Mouse (Mus musculus) limb, embryonic 14.5 days (tissue): ENCODE data around the gene Rarg. TPM values are rescaled to one million over a fixed set of nuclear protein-coding genes. Genes with fewer than 3 reads are reported as not detected.

Experiments used
- ATAC-seq: fragments of 200-750 bp; cut with Nextera tagmentation; 2 replicates; pipeline ENCODE4 v1.8.0; 2017; ENCODE audit warnings: low read depth, moderate number of reproducible peaks, moderate TSS enrichment; ENCODE audit not compliant: low FRiP score
- DNase-seq: peaks from one replicate; pipeline ENCODE4 v3.0.0-alpha.2; 2015; ENCODE audit warnings: low spot score
- H3K27ac ChIP-seq: fragments of 300-500 bp; sonication (generic); replicated peaks from 2 replicates; pipeline ENCODE4 v1.5.1; 2014; ENCODE audit warnings: low read depth, mild to moderate bottlenecking, low read length, moderate library complexity, mixed read lengths
- H3K27me3 ChIP-seq: fragments of 300-500 bp; sonication (generic); 2 replicates; pipeline ENCODE4 v1.6.1; 2014; ENCODE audit warnings: low read length, mixed read lengths; ENCODE audit not compliant: control insufficient read depth, insufficient read depth
- H3K36me3 ChIP-seq: fragments of 300-500 bp; sonication (generic); 2 replicates; pipeline ENCODE4 v1.6.1; 2014; ENCODE audit warnings: mild to moderate bottlenecking, low read length, moderate library complexity, mixed read lengths; ENCODE audit not compliant: control insufficient read depth, insufficient read depth
- H3K4me1 ChIP-seq: fragments of 300-500 bp; sonication (generic); 2 replicates; pipeline ENCODE4 v1.6.1; 2014; ENCODE audit warnings: antibody characterized with exemption, low read length, mixed read lengths; ENCODE audit not compliant: control insufficient read depth, insufficient read depth
- H3K4me2 ChIP-seq: fragments of 300-500 bp; sonication (generic); replicated peaks from 2 replicates; pipeline ENCODE4 v1.6.1; 2014; ENCODE audit warnings: low read depth, mild to moderate bottlenecking, low read length, moderate library complexity; ENCODE audit not compliant: severe bottlenecking
- H3K4me3 ChIP-seq: fragments of 300-500 bp; sonication (generic); replicated peaks from 2 replicates; pipeline ENCODE4 v1.5.1; 2014; ENCODE audit warnings: low read length
- H3K9ac ChIP-seq: fragments of 300-500 bp; sonication (generic); 2 replicates; pipeline ENCODE4 v1.6.1; 2014; ENCODE audit warnings: mild to moderate bottlenecking, low read depth, low read length, moderate library complexity; ENCODE audit not compliant: severe bottlenecking
- H3K9me3 ChIP-seq: fragments of 300-500 bp; sonication (generic); 2 replicates; pipeline ENCODE4 v1.6.1; 2016; ENCODE audit warnings: low read length; ENCODE audit not compliant: control insufficient read depth
- POLR2A ChIP-seq: fragments of 200-500 bp; IDR thresholded peaks from 2 replicates; pipeline ENCODE4 v1.8.0; 2012; ENCODE audit warnings: inconsistent platforms, mild to moderate bottlenecking, moderate library complexity, borderline replicate concordance; ENCODE audit not compliant: insufficient read depth, insufficient read length; ENCODE audit errors: extremely low read depth
- WGBS: fragments of 180-500 bp; shearing (Covaris S2); extraction: QIAGEN DNeasy Blood & Tissue Kit; methylation state at CpG from one replicate; pipeline ENCODE4 v1.1.7; 2014; 5-methylcytosine and 5-hydroxymethylcytosine counted together
- polyA plus RNA-seq, 2 experiments: library from polyadenylated mRNA; depleted of rRNA in 1 of 2; stranded (reverse) in 1 of 2; unstranded in 1 of 2; fragments of >200 nt; fragmentation: Nextera tagmentation in 1 of 2; extraction: Ambion mirVana in 1 of 2; gene quantifications; 2 replicates each; pipeline versions ENCODE4 v1.2.1 to v1.2.3; 2012 to 2014

The Rarg gene
- polyA plus RNA-seq (2012; rRNA removed): 135 and 175 TPM in 2 replicates
- 115 and 140 TPM in 2 replicates for polyA plus RNA-seq (2014; fragmentation: Nextera tagmentation; extraction: Ambion mirVana)

DNA sequence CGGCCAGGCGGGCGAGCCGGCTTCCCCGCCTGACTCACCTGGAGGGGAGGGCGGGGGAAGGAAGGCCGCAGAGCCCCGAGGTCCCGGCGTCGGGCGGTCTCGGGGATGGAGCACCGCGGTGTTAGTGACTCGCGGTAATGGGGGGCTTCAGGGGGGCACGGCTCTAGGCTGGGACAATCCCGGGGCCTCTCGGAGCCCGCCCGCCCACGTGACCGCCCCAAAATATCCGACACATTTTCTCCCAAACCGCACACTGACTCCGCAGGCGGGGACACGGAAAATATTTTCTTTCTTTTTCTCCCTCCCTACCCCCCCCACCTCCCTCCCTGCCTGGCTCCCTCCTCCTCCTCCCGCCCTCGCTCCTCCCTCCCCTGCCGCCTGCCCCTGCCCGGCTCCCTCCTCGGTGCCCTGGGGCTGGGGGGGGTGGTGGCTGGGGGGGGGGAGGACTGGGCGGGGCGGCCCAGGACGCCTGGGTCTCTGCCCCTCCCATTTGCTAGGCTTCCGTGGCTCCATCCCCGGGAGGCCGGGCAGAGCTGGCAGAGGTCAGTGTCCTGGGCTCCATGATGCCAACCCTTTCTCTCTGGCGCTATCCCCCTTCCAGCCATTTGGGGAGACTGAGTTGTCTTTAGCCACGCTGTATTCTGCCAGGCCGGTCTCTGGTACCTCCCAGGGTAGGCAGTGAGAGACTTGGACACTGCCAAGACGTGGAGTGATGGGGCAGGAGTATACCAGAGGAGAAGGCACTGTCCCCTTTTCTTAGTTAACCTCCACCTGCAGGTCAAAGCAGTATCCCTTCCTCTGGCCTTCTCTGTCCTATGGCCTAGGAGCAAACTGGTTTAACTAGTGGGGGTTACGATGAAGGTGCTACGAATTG lies at the start of gene Rarg:
Gene Rarg (minus strand): TSS at position 316 of the 874 bp plus-strand sequence.
- Histone ChIP-seq H3K27me3 (no peaks in the 10 kb centered on the region), H3K4me3 (peak within 1 kb of the TSS; percentile 80), H3K27ac (peak within 1 kb of the TSS; percentile 97), H3K4me1 (peaks cover 53% of the 10 kb centered on the region), H3K36me3 (peaks cover 11% of the 10 kb centered on the region), H3K9me3 (no peaks in the 10 kb centered on the region), H3K9ac (peak within 1 kb of the TSS; percentile 91), H3K4me2 (peak within 1 kb of the TSS; percentile 75)
- peak; percentile 79 for DNase-seq
- under 1% methylated on average over 23 of the region's 46 CpGs for WGBS
- TF ChIP-seq POLR2A: no peak
- peak; percentile 60 for ATAC-seq

DNA sequence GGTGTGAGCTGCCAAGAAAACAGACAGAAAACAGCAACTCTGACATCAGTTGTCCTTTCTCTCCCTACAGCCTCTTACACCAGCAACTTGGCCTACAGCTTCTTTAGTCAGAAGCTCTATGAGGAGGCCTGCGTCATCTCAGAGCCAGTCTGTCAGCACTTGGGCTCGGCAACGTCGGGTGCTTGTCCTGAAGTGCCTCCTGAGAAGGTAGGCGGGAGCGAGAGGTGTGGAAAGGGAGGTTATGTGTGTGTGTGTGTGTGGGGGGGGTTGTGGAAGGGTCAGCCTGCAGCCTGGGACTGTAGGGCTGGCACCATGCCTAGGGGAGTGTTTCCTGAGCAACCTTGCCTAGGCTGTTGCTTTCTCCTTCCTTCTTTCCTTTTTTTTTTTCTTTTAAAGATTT lies 45.2 kb upstream of the Rarg start:
- ATAC-seq: no peak
- H3K36me3 ChIP-seq: peaks cover 81% of the 10 kb centered on the region

GRCm38 (mm10) chr15:102296368-102297006 lies 39.2 kb upstream of the Rarg start:
- Histone ChIP-seq H3K4me1 (peaks cover 6% of the 10 kb centered on the region), H3K27ac (no peak overlapping the region), H3K36me3 (peaks cover 32% of the 10 kb centered on the region), H3K4me3 (peak overlapping the region; percentile 69), H3K4me2 (peak overlapping the region; percentile 93), H3K27me3 (no peaks in the 10 kb centered on the region), H3K9me3 (no peaks in the 10 kb centered on the region), H3K9ac (peak overlapping the region; percentile 49)
- TF ChIP-seq POLR2A: no peak
- ATAC-seq: peak; percentile 20
- DNase-seq: no peak
- whole genome bisulfite sequencing: 7% methylated on average over 24 of the region's 24 CpGs

More for the DNA sequence above, 45.2 kb upstream of the Rarg start:
- H3K9ac ChIP-seq: no peak overlapping the region
- no peaks in the 10 kb centered on the region for H3K9me3 ChIP-seq
- H3K27ac ChIP-seq: no peak overlapping the region
- H3K4me2 ChIP-seq: no peak overlapping the region
- DNase-seq: no peak
- no peak for TF ChIP-seq POLR2A
- no peaks in the 10 kb centered on the region for H3K27me3 ChIP-seq
- no peaks in the 10 kb centered on the region for H3K4me1 ChIP-seq
- WGBS: 82% methylated on average over 6 of the region's 6 CpGs
- H3K4me3 ChIP-seq: no peak overlapping the region

- peaks cover 26% of the 10 kb centered on the region for H3K36me3 ChIP-seq
- no peaks in the 10 kb centered on the region for H3K27me3 ChIP-seq
- 0 out of 2 replicates have a peak, but pooled peaks have one; percentile 21 for TF ChIP-seq POLR2A
- peaks cover 6% of the 10 kb centered on the region for H3K4me1 ChIP-seq
- ATAC-seq (peak; percentile 99), DNase-seq (peak; percentile 96)
- H3K9ac ChIP-seq: peak within 1 kb of the TSS; percentile 49
- no peaks in the 10 kb centered on the region for H3K9me3 ChIP-seq
- WGBS: 7% methylated on average over 25 of the region's 25 CpGs
- no peak within 1 kb of the TSS for H3K27ac ChIP-seq
- peak within 1 kb of the TSS; percentile 93 for H3K4me2 ChIP-seq
- peak within 1 kb of the TSS; percentile 69 for H3K4me3 ChIP-seq
Observed at GRCm38 (mm10) chr15:102295633-102296367, 38.5 kb upstream of the Rarg start, which contains the start of gene Espl1. Gene Espl1, plus strand, starts transcription at chr15:102296266.

GRCm38 (mm10) chr15:102287395-102287794 lies 30.1 kb upstream of the Rarg start:
- peak; percentile 35 for DNase-seq
- Histone ChIP-seq H3K4me3 (no peak overlapping the region), H3K4me2 (no peak overlapping the region), H3K4me1 (no peaks in the 10 kb centered on the region), H3K9ac (no peak overlapping the region), H3K27me3 (no peaks in the 10 kb centered on the region), H3K27ac (no peak overlapping the region), H3K36me3 (peaks cover 4% of the 10 kb centered on the region), H3K9me3 (no peaks in the 10 kb centered on the region)
- TF ChIP-seq POLR2A: no peak
- no peak for ATAC-seq
